Mouse (Mus musculus) megakaryocyte, adult 5-6 weeks (primary cell): ENCODE results near the gene Fdx1. TPM values are rescaled to one million over a fixed set of nuclear protein-coding genes. Genes with fewer than 3 reads are reported as not detected.

Source experiments
- ATAC-seq: 2 replicates; pipeline ENCODE4 v1.8.0; 2016; ENCODE audit warnings: mild to moderate bottlenecking, inconsistent platforms; ENCODE audit not compliant: poor library complexity, severe bottlenecking
- total RNA-seq, 2 experiments: library from RNA; stranded (forward) in 1 of 2; stranded (reverse) in 1 of 2; fragments of 153-499, 151-499 nt in 1 of 2; fragments of 221-1000, 200-1000 nt in 1 of 2; gene quantifications; 2 replicates each; pipeline versions ENCODE4 v1.2.3 to v1.2.4; 2015 to 2017

Gene Fdx1
- total RNA-seq, 2 experiments from 2014 or later = 3.2 to 12.1 TPM

- no peak for ATAC-seq
Observed at GRCm38 (mm10) chr9:51964110-51964509, 754 bp upstream of the Fdx1 start.

- ATAC-seq = no peak
Observed at GRCm38 (mm10) chr9:51961190-51961909, 2.0 kb downstream of the Fdx1 start.

GRCm38 (mm10) chr9:51960331-51960730 is 3.0 kb downstream of the Fdx1 start:
- ATAC-seq = no peak

- ATAC-seq = no peak
Observed at GRCm38 (mm10) chr9:51958981-51959380, 4.4 kb downstream of the Fdx1 start.

- no peak for ATAC-seq
Observed at GRCm38 (mm10) chr9:51957025-51957424, 6.3 kb downstream of the Fdx1 start.

GRCm38 (mm10) chr9:51956484-51956883 is 6.9 kb downstream of the Fdx1 start:
- no peak for ATAC-seq

GRCm38 (mm10) chr9:51951337-51951736 is 12.0 kb downstream of the Fdx1 start:
- no peak for ATAC-seq

GRCm38 (mm10) chr9:51950667-51951066 is 12.7 kb downstream of the Fdx1 start:
- ATAC-seq = no peak

- no peak for ATAC-seq
Observed at GRCm38 (mm10) chr9:51950225-51950624, 13.1 kb downstream of the Fdx1 start.

- ATAC-seq = no peak
Observed at GRCm38 (mm10) chr9:51943934-51944333, 19.4 kb downstream of the Fdx1 start.

GRCm38 (mm10) chr9:51934641-51935040 is 28.7 kb downstream of the Fdx1 start:
- no peak for ATAC-seq

- ATAC-seq = no peak
Observed at GRCm38 (mm10) chr9:51931997-51932396, 31.4 kb downstream of the Fdx1 start.

GRCm38 (mm10) chr9:51931054-51931690 is 32.2 kb downstream of the Fdx1 start:
- no peak for ATAC-seq

GRCm38 (mm10) chr9:51929972-51930371 is 33.4 kb downstream of the Fdx1 start:
- ATAC-seq = no peak

GRCm38 (mm10) chr9:51928659-51929058 is 34.7 kb downstream of the Fdx1 start:
- no peak for ATAC-seq

GRCm38 (mm10) chr9:51928116-51928515 is 35.2 kb downstream of the Fdx1 start:
- ATAC-seq = no peak

- no peak for ATAC-seq
Observed at GRCm38 (mm10) chr9:51927680-51928079, 35.7 kb downstream of the Fdx1 start.

- no peak for ATAC-seq
Observed at GRCm38 (mm10) chr9:51926629-51927028, 36.7 kb downstream of the Fdx1 start.

- no peak for ATAC-seq
Observed at GRCm38 (mm10) chr9:51924551-51925081, 38.7 kb downstream of the Fdx1 start.

GRCm38 (mm10) chr9:51922756-51923155 is 40.6 kb downstream of the Fdx1 start:
- ATAC-seq = no peak

- no peak for ATAC-seq
Observed at GRCm38 (mm10) chr9:51915580-51915979, 47.8 kb downstream of the Fdx1 start.

- no peak for ATAC-seq
Observed at GRCm38 (mm10) chr9:51914481-51915120, 48.8 kb downstream of the Fdx1 start.
